Mouse (Mus musculus) intestine, embryonic 14.5 days (tissue): ENCODE data around the gene Igsf3. TPM values are rescaled to one million over a fixed set of nuclear protein-coding genes. Genes with fewer than 3 reads are reported as not detected.
A peak's percentile ranks its signal among the peaks of the same experiment; 100 is the strongest.

Source experiments
- ATAC-seq: fragments of 200-750 bp; cut with Nextera tagmentation; replicated peaks from 2 replicates; pipeline ENCODE4 v1.8.0; 2017; ENCODE audit warnings: low read depth, moderate number of reproducible peaks, moderate TSS enrichment, moderate library complexity; ENCODE audit not compliant: low FRiP score, low TSS enrichment
- DNase-seq: peaks from one replicate; pipeline ENCODE4 v3.0.0-alpha.2; 2018; ENCODE audit warnings: low spot score
- H3K27ac ChIP-seq: fragments of 300-500 bp; sonication (generic); 2 replicates; pipeline ENCODE4 v1.5.1; 2014; ENCODE audit warnings: low read depth, mild to moderate bottlenecking, control low read depth
- H3K27me3 ChIP-seq: fragments of 300-500 bp; sonication (generic); replicated peaks from 2 replicates; pipeline ENCODE4 v1.6.1; 2014; ENCODE audit warnings: low read length, control low read depth; ENCODE audit not compliant: control insufficient read depth, insufficient read depth
- H3K36me3 ChIP-seq: fragments of 300-500 bp; sonication (generic); 2 replicates; pipeline ENCODE4 v1.6.1; 2014; ENCODE audit warnings: low read length, control low read depth; ENCODE audit not compliant: control insufficient read depth, insufficient read depth
- H3K4me1 ChIP-seq: fragments of 300-500 bp; sonication (generic); replicated peaks from 2 replicates; pipeline ENCODE4 v1.6.1; 2014; ENCODE audit warnings: low read length, control low read depth, mixed read lengths; ENCODE audit not compliant: control insufficient read depth, insufficient read depth
- H3K4me2 ChIP-seq: fragments of 300-500 bp; sonication (generic); 2 replicates; pipeline ENCODE4 v1.6.1; 2014; ENCODE audit warnings: low read length
- H3K4me3 ChIP-seq: fragments of 300-500 bp; sonication (generic); 2 replicates; pipeline ENCODE4 v1.5.1; 2014; ENCODE audit warnings: low read depth, low read length, control low read depth, mixed read lengths
- H3K9ac ChIP-seq: fragments of 300-500 bp; sonication (generic); 2 replicates; pipeline ENCODE4 v1.6.1; 2014; ENCODE audit warnings: mild to moderate bottlenecking, low read length
- H3K9me3 ChIP-seq: fragments of 300-500 bp; sonication (generic); 2 replicates; pipeline ENCODE4 v1.6.1; 2016; ENCODE audit warnings: low read length, control low read depth; ENCODE audit not compliant: control insufficient read depth
- WGBS: fragments of 180-500 bp; shearing (Covaris S2); extraction: QIAGEN DNeasy Blood & Tissue Kit; methylation state at CpG from one replicate; pipeline ENCODE4 v1.1.7; 2014; 5-methylcytosine and 5-hydroxymethylcytosine counted together
- polyA plus RNA-seq: library from polyadenylated mRNA; unstranded; fragments of >200 nt; fragmentation: Nextera tagmentation; extraction: Ambion mirVana; gene quantifications from 2 replicates; pipeline ENCODE4 v1.2.1, GENCODE M21; 2014

Gene Igsf3
- polyA plus RNA-seq, 1 experiment from 2014 or later, result 18.3 TPM

DNA sequence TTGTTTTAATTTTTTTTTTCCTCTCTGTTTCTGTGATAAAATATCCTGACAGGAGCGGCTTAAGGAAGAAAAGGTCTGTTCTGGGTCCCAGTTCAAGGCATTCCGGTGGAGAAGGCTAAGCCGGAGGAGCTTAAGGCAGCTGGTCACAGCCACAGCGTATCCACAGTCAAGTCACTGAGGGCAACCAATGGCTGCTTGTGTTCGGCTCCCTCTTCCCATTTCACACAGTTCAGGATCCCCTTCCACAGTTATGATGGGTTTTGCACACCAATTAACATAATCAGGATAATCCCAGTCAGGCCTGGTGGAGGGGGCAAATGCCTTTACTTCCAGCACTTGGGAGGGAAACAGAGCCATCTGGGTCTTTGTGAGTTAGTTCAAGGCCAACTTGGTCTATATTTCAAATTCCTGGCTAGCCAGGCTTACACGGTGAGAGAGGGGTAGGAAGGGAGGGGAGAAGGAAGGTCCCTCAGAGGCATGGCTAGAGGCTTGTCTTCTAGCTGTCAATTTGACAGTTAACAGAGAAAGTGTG is 11.7 kb upstream of the Igsf3 start:
- no peak overlapping the region for H3K9ac ChIP-seq
- no peaks in the 10 kb centered on the region for H3K9me3 ChIP-seq
- H3K27ac ChIP-seq, result no peak overlapping the region
- no peak overlapping the region for H3K4me3 ChIP-seq
- no peak for ATAC-seq
- WGBS, result 44% methylated on average over 6 of the region's 6 CpGs
- no peak overlapping the region for H3K4me2 ChIP-seq
- H3K4me1 ChIP-seq, result peaks cover 12% of the 10 kb centered on the region
- H3K27me3 ChIP-seq, result no peaks in the 10 kb centered on the region
- no peak for DNase-seq
- H3K36me3 ChIP-seq, result no peaks in the 10 kb centered on the region

- Histone ChIP-seq H3K9me3 (no peaks in the 10 kb centered on the region), H3K4me1 (peaks cover 12% of the 10 kb centered on the region)
Observed at GRCm38 (mm10) chr3:101365911-101366310, 11.0 kb upstream of the Igsf3 start.

GRCm38 (mm10) chr3:101367372-101367771 is 9.5 kb upstream of the Igsf3 start:
- Histone ChIP-seq H3K36me3 (no peaks in the 10 kb centered on the region), H3K27me3 (no peaks in the 10 kb centered on the region), H3K4me2 (no peak overlapping the region), H3K9ac (no peak overlapping the region), H3K27ac (no peak overlapping the region), H3K4me1 (peaks cover 12% of the 10 kb centered on the region), H3K9me3 (no peaks in the 10 kb centered on the region), H3K4me3 (no peak overlapping the region)
- WGBS, result 55% methylated on average over 11 of the region's 11 CpGs
- DNase-seq (no peak), ATAC-seq (no peak)

More at GRCm38 (mm10) chr3:101365911-101366310, 11.0 kb upstream of the Igsf3 start:
- Histone ChIP-seq H3K36me3 (no peaks in the 10 kb centered on the region), H3K27ac (no peak overlapping the region), H3K27me3 (no peaks in the 10 kb centered on the region), H3K4me3 (no peak overlapping the region), H3K4me2 (no peak overlapping the region), H3K9ac (no peak overlapping the region)
- 63% methylated on average over 9 of the region's 9 CpGs for WGBS
- DNase-seq (no peak), ATAC-seq (no peak)

GRCm38 (mm10) chr3:101369301-101369881 is 7.5 kb upstream of the Igsf3 start:
- Histone ChIP-seq H3K27ac (no peak overlapping the region), H3K4me3 (no peak overlapping the region), H3K4me2 (no peak overlapping the region), H3K4me1 (peaks cover 12% of the 10 kb centered on the region), H3K27me3 (no peaks in the 10 kb centered on the region), H3K9me3 (no peaks in the 10 kb centered on the region), H3K36me3 (no peaks in the 10 kb centered on the region), H3K9ac (no peak overlapping the region)
- WGBS, result 59% methylated on average over 10 of the region's 10 CpGs
- no peak for ATAC-seq
- no peak for DNase-seq

DNA sequence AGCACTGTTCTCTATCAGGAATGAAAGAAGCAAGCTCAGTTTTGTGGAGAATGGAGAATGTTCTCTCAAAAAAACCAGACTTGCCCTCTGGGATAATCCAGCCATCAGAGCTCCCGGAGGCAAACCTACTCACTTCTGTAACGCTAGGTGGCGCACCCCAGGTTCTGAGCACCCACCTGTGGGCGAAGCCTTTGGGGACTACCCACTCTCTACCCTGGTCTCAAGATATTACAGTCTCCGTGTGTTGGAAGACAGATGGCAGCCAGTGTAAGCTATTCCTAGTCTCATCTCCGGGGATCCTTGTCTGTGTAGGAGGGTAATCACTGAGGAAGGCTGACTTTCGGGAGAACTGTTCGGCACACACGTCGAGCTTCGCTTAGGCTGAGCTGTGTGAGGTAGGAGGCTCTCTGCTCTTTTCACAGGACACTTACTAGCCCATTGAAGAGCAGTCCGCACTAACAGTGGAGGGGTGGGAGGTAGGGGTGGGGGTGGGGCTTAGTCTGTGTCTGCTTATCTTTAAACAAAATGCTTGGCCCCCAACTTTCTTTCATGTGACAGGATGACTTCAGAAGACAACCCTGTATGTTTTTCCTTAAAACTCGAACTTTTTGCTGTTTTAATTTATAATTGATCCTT is 4.4 kb upstream of the Igsf3 start:
- Histone ChIP-seq H3K9ac (no peak overlapping the region), H3K4me2 (0 out of 2 replicates have a peak overlapping the region, but pooled peaks have one; percentile 4), H3K27me3 (no peaks in the 10 kb centered on the region), H3K27ac (no peak overlapping the region), H3K4me1 (peaks cover 6% of the 10 kb centered on the region; the same call in 1 of the 2 replicates), H3K9me3 (no peaks in the 10 kb centered on the region), H3K4me3 (no peak overlapping the region), H3K36me3 (no peaks in the 10 kb centered on the region)
- 32% methylated on average over 13 of the region's 13 CpGs for WGBS
- no peak for ATAC-seq
- peak; percentile 76 for DNase-seq

GRCm38 (mm10) chr3:101377256-101378024 is 557 bp downstream of the Igsf3 start:
- H3K27ac ChIP-seq, result 0 out of 2 replicates have a peak overlapping the region, but pooled peaks have one; percentile 1
- under 1% methylated on average over 56 of the region's 62 CpGs for WGBS
- peak overlapping the region; percentile 84 for H3K9ac ChIP-seq
- ATAC-seq, result peak; percentile 13; the same call in 1 of the 2 replicates
- peaks cover 39% of the 10 kb centered on the region for H3K4me1 ChIP-seq
- H3K27me3 ChIP-seq, result no peaks in the 10 kb centered on the region
- H3K4me3 ChIP-seq, result peak overlapping the region; percentile 76
- no peaks in the 10 kb centered on the region for H3K9me3 ChIP-seq
- no peak for DNase-seq
- H3K4me2 ChIP-seq, result peak overlapping the region; percentile 99
- H3K36me3 ChIP-seq, result no peaks in the 10 kb centered on the region

GRCm38 (mm10) chr3:101378102-101378501 is 1.2 kb downstream of the Igsf3 start:
- Histone ChIP-seq H3K4me3 (peak overlapping the region; percentile 76), H3K27ac (0 out of 2 replicates have a peak overlapping the region, but pooled peaks have one; percentile 1), H3K27me3 (no peaks in the 10 kb centered on the region), H3K4me2 (peak overlapping the region; percentile 99), H3K9me3 (no peaks in the 10 kb centered on the region), H3K9ac (peak overlapping the region; percentile 84), H3K4me1 (peaks cover 44% of the 10 kb centered on the region), H3K36me3 (no peaks in the 10 kb centered on the region)
- ATAC-seq (no peak), DNase-seq (peak; percentile 79)
- 1% methylated on average over 12 of the region's 12 CpGs for WGBS

DNA sequence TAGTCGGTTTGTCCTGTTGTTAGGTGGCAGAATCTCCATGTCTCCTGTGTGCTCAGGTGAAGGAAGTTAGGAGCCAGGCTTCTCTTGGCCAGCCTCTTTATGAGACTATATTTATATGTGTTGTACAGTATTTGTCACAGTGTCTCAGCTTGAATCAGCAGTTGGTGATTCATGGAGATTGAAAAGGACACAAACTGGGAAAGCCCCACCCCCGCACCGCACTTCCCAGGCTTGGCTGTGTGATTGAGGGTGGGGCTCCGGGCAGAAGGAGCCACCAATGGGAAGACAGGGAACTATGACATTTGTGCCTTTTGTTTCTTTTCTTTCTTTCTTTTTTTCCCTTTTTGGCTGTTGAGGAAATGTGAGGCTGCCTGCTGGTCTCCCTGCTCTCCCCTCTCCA is 2.9 kb downstream of the Igsf3 start:
- no peak overlapping the region for H3K27ac ChIP-seq
- peak overlapping the region; percentile 99 for H3K4me2 ChIP-seq
- ATAC-seq, result no peak

More for the DNA sequence above, 2.9 kb downstream of the Igsf3 start:
- Histone ChIP-seq H3K4me1 (peaks cover 48% of the 10 kb centered on the region), H3K27me3 (no peaks in the 10 kb centered on the region), H3K9me3 (no peaks in the 10 kb centered on the region), H3K36me3 (no peaks in the 10 kb centered on the region), H3K9ac (no peak overlapping the region), H3K4me3 (no peak overlapping the region)
- WGBS, result 22% methylated on average over 4 of the region's 4 CpGs
- DNase-seq, result no peak
